Mouse (Mus musculus) embryonic facial prominence, embryonic 10.5 days (tissue): ENCODE measurements around the gene Nav1. TPM values are rescaled to one million over a fixed set of nuclear protein-coding genes. Genes with fewer than 3 reads are reported as not detected.

Experiments
- DNase-seq: peaks from one replicate; pipeline ENCODE4 v3.0.0-alpha.2; 2017; ENCODE audit warnings: low spot score
- H3K27ac ChIP-seq: fragments of 300-500 bp; sonication (generic); replicated peaks from 2 replicates; pipeline ENCODE4 v1.5.1; 2016; ENCODE audit warnings: mild to moderate bottlenecking
- H3K27me3 ChIP-seq: fragments of 300-500 bp; sonication (generic); replicated peaks from 2 replicates; pipeline ENCODE4 v1.6.1; 2016; ENCODE audit warnings: low read depth, mild to moderate bottlenecking; ENCODE audit not compliant: poor library complexity, severe bottlenecking
- H3K36me3 ChIP-seq: fragments of 300-500 bp; sonication (generic); replicated peaks from 2 replicates; pipeline ENCODE4 v1.6.1; 2016; ENCODE audit warnings: mild to moderate bottlenecking, moderate library complexity
- H3K4me1 ChIP-seq: fragments of 300-500 bp; sonication (generic); 2 replicates; pipeline ENCODE4 v1.6.1; 2016
- H3K4me3 ChIP-seq: fragments of 300-500 bp; sonication (generic); 2 replicates; pipeline ENCODE4 v1.5.1; 2016; ENCODE audit warnings: mild to moderate bottlenecking, moderate library complexity
- H3K9me3 ChIP-seq: fragments of 300-500 bp; sonication (generic); 2 replicates; pipeline ENCODE4 v1.6.1; 2016; ENCODE audit warnings: mild to moderate bottlenecking
- whole genome bisulfite sequencing: fragments of 180-500 bp; shearing (Covaris S2); methylation state at CpG from one replicate; pipeline ENCODE4 v1.1.7; 2016; 5-methylcytosine and 5-hydroxymethylcytosine counted together
- polyA plus RNA-seq: library from polyadenylated mRNA; unstranded; fragments of >200 nt; fragmentation: Nextera tagmentation; extraction: Ambion mirVana; gene quantifications from 2 replicates; pipeline ENCODE4 v1.2.1, GENCODE M21; 2016

Nav1 gene
- polyA plus RNA-seq, 1 experiment from 2014 or later = 24.1 TPM

- Histone ChIP-seq H3K27me3 (no peaks in the 10 kb centered on the region), H3K27ac (no peak overlapping the region), H3K4me3 (no peak overlapping the region), H3K4me1 (peaks cover 41% of the 10 kb centered on the region), H3K9me3 (no peaks in the 10 kb centered on the region), H3K36me3 (peaks cover 62% of the 10 kb centered on the region)
- DNase-seq = no peak
- WGBS = 90% methylated on average over 4 of the region's 4 CpGs
Measured at GRCm38 (mm10) chr1:135534070-135534469, 73.0 kb downstream of the Nav1 start.

- 92% methylated on average over 23 of the region's 23 CpGs for WGBS
Measured at GRCm38 (mm10) chr1:135532383-135532782, 74.7 kb downstream of the Nav1 start.

GRCm38 (mm10) chr1:135531981-135532380, 75.1 kb downstream of the Nav1 start:
- H3K36me3 ChIP-seq = peaks cover 69% of the 10 kb centered on the region
- DNase-seq = no peak
- H3K9me3 ChIP-seq = no peaks in the 10 kb centered on the region
- H3K27ac ChIP-seq = no peak overlapping the region
- WGBS = 92% methylated on average over 6 of the region's 6 CpGs
- no peak overlapping the region for H3K4me3 ChIP-seq
- H3K27me3 ChIP-seq = no peaks in the 10 kb centered on the region
- H3K4me1 ChIP-seq = peaks cover 32% of the 10 kb centered on the region

More at GRCm38 (mm10) chr1:135532383-135532782, 74.7 kb downstream of the Nav1 start:
- DNase-seq = no peak
- H3K4me1 ChIP-seq = peaks cover 36% of the 10 kb centered on the region
- no peak overlapping the region for H3K4me3 ChIP-seq
- no peaks in the 10 kb centered on the region for H3K9me3 ChIP-seq
- peaks cover 73% of the 10 kb centered on the region for H3K36me3 ChIP-seq
- no peaks in the 10 kb centered on the region for H3K27me3 ChIP-seq
- H3K27ac ChIP-seq = no peak overlapping the region

GRCm38 (mm10) chr1:135531081-135531480, 76.0 kb downstream of the Nav1 start:
- DNase-seq = no peak
- Histone ChIP-seq H3K27ac (no peak overlapping the region; the same call in 1 of the 2 replicates), H3K36me3 (peaks cover 61% of the 10 kb centered on the region), H3K9me3 (no peaks in the 10 kb centered on the region), H3K4me1 (peaks cover 28% of the 10 kb centered on the region), H3K4me3 (no peak overlapping the region), H3K27me3 (no peaks in the 10 kb centered on the region)
- WGBS = 70% methylated on average over 10 of the region's 10 CpGs

GRCm38 (mm10) chr1:135524518-135524860, 82.6 kb downstream of the Nav1 start:
- H3K36me3 ChIP-seq = peaks cover 30% of the 10 kb centered on the region
- H3K4me1 ChIP-seq = peaks cover 19% of the 10 kb centered on the region
- no peaks in the 10 kb centered on the region for H3K27me3 ChIP-seq
- no peak overlapping the region for H3K27ac ChIP-seq
- no peak overlapping the region for H3K4me3 ChIP-seq
- 63% methylated on average over 4 of the region's 4 CpGs for WGBS
- no peak for DNase-seq
- 0 out of 2 replicates have a peak, but pooled peaks cover 4% of the 10 kb centered on the region for H3K9me3 ChIP-seq

GRCm38 (mm10) chr1:135523780-135524517, 83.1 kb downstream of the Nav1 start:
- Histone ChIP-seq H3K9me3 (0 out of 2 replicates have a peak, but pooled peaks cover 4% of the 10 kb centered on the region), H3K4me3 (0 out of 2 replicates have a peak overlapping the region, but pooled peaks have one; percentile 14), H3K36me3 (peaks cover 26% of the 10 kb centered on the region), H3K27ac (peak overlapping the region; percentile 37), H3K27me3 (no peaks in the 10 kb centered on the region), H3K4me1 (peaks cover 22% of the 10 kb centered on the region)
- WGBS = 60% methylated on average over 12 of the region's 12 CpGs
- DNase-seq = no peak

- H3K36me3 ChIP-seq = peaks cover 22% of the 10 kb centered on the region
- H3K4me3 ChIP-seq = no peak overlapping the region
- peak overlapping the region; percentile 37 for H3K27ac ChIP-seq
- no peaks in the 10 kb centered on the region for H3K27me3 ChIP-seq
- DNase-seq = no peak
- 85% methylated on average over 2 of the region's 2 CpGs for WGBS
- H3K9me3 ChIP-seq = 0 out of 2 replicates have a peak, but pooled peaks cover 4% of the 10 kb centered on the region
- H3K4me1 ChIP-seq = peaks cover 27% of the 10 kb centered on the region
Measured at GRCm38 (mm10) chr1:135523344-135523743, 83.8 kb downstream of the Nav1 start.

- Histone ChIP-seq H3K9me3 (0 out of 2 replicates have a peak, but pooled peaks cover 4% of the 10 kb centered on the region), H3K27me3 (no peaks in the 10 kb centered on the region), H3K4me3 (no peak overlapping the region), H3K36me3 (peaks cover 16% of the 10 kb centered on the region), H3K27ac (no peak overlapping the region), H3K4me1 (peaks cover 52% of the 10 kb centered on the region)
- DNase-seq = no peak
- 80% methylated on average over 13 of the region's 13 CpGs for WGBS
Measured at GRCm38 (mm10) chr1:135520550-135521168, 86.4 kb downstream of the Nav1 start.

GRCm38 (mm10) chr1:135518661-135519060, 88.4 kb downstream of the Nav1 start:
- Histone ChIP-seq H3K4me3 (no peak overlapping the region), H3K4me1 (peaks cover 61% of the 10 kb centered on the region), H3K36me3 (peaks cover 16% of the 10 kb centered on the region), H3K27ac (no peak overlapping the region), H3K9me3 (0 out of 2 replicates have a peak, but pooled peaks cover 4% of the 10 kb centered on the region), H3K27me3 (no peaks in the 10 kb centered on the region)
- 66% methylated on average over 5 of the region's 5 CpGs for WGBS
- DNase-seq = no peak

- H3K36me3 ChIP-seq = peaks cover 8% of the 10 kb centered on the region
- peak overlapping the region; percentile 16; the same call in 1 of the 2 replicates for H3K27ac ChIP-seq
- no peak overlapping the region for H3K4me3 ChIP-seq
- 72% methylated on average over 6 of the region's 6 CpGs for WGBS
- H3K4me1 ChIP-seq = peaks cover 66% of the 10 kb centered on the region
- 0 out of 2 replicates have a peak, but pooled peaks cover under 1% of the 10 kb centered on the region for H3K27me3 ChIP-seq
- H3K9me3 ChIP-seq = 0 out of 2 replicates have a peak, but pooled peaks cover 4% of the 10 kb centered on the region
- no peak for DNase-seq
Measured at GRCm38 (mm10) chr1:135517469-135517868, 89.6 kb downstream of the Nav1 start.

- DNase-seq = no peak
- WGBS = 62% methylated on average over 10 of the region's 10 CpGs
- peaks cover 74% of the 10 kb centered on the region for H3K4me1 ChIP-seq
Measured at GRCm38 (mm10) chr1:135516511-135517305, 90.4 kb downstream of the Nav1 start.

GRCm38 (mm10) chr1:135515633-135516238, 91.4 kb downstream of the Nav1 start:
- Histone ChIP-seq H3K9me3 (no peaks in the 10 kb centered on the region), H3K4me1 (peaks cover 81% of the 10 kb centered on the region), H3K4me3 (no peak overlapping the region), H3K36me3 (no peaks in the 10 kb centered on the region), H3K27me3 (peaks cover 18% of the 10 kb centered on the region), H3K27ac (no peak overlapping the region)
- 55% methylated on average over 12 of the region's 12 CpGs for WGBS
- no peak for DNase-seq

More at GRCm38 (mm10) chr1:135516511-135517305, 90.4 kb downstream of the Nav1 start:
- H3K4me3 ChIP-seq = no peak overlapping the region
- peak overlapping the region; percentile 24; the same call in 1 of the 2 replicates for H3K27ac ChIP-seq
- peaks cover 3% of the 10 kb centered on the region for H3K36me3 ChIP-seq
- 0 out of 2 replicates have a peak, but pooled peaks cover 3% of the 10 kb centered on the region for H3K9me3 ChIP-seq
- H3K27me3 ChIP-seq = peaks cover 8% of the 10 kb centered on the region
